Mouse (Mus musculus) liver, embryonic 14.5 days (tissue): ENCODE data around the gene Mpped2.

Source experiments
- CTCF ChIP-seq: IDR thresholded peaks from 2 replicates; pipeline ENCODE4 v1.5.1; 2016; ENCODE audit warnings: antibody characterized with exemption, low read depth, control low read depth
- EP300 ChIP-seq: IDR thresholded peaks from 2 replicates; pipeline ENCODE4 v1.6.1; 2016; ENCODE audit warnings: antibody characterized with exemption, low read depth

GRCm38 (mm10) chr2:106762920-106763319, 69.9 kb downstream of the Mpped2 start:
- no peak for TF ChIP-seq EP300
- no peak for TF ChIP-seq CTCF
